Mouse (Mus musculus) olfactory bulb, adult 2 months (tissue): ENCODE measurements around the gene Pex11a.

Experiments
- CTCF ChIP-seq: fragments of 200-500 bp; IDR thresholded peaks from 2 replicates; pipeline ENCODE4 v1.5.1; 2012; ENCODE audit warnings: low read depth, mild to moderate bottlenecking, low read length, moderate library complexity; ENCODE audit not compliant: insufficient read depth
- POLR2A ChIP-seq: fragments of 200-500 bp; IDR thresholded peaks from 2 replicates; pipeline ENCODE4 v1.6.1; 2012; ENCODE audit warnings: mild to moderate bottlenecking, low read depth, low read length, moderate library complexity; ENCODE audit not compliant: insufficient read depth

- no peak for TF ChIP-seq CTCF
- no peak for TF ChIP-seq POLR2A
Observed at GRCm38 (mm10) chr7:79738913-79739312, 4.0 kb downstream of the Pex11a start.
